Mouse (Mus musculus) cortical plate, adult 2 months (tissue): ENCODE measurements around the gene Spock1.

Source experiments
- CTCF ChIP-seq: fragments of 200-500 bp; IDR thresholded peaks from 2 replicates; pipeline ENCODE4 v1.5.1; 2011; ENCODE audit warnings: mild to moderate bottlenecking, control low read depth, low read length; ENCODE audit not compliant: insufficient read depth; ENCODE audit errors: extremely low read depth
- POLR2A ChIP-seq: fragments of 200-500 bp; IDR thresholded peaks from 2 replicates; pipeline ENCODE4 v1.6.1; 2011; ENCODE audit warnings: mild to moderate bottlenecking, low read length, control low read depth; ENCODE audit not compliant: insufficient read depth; ENCODE audit errors: extremely low read depth

GRCm38 (mm10) chr13:57484426-57485168 lies 423.5 kb downstream of the Spock1 start:
- TF ChIP-seq CTCF (no peak), POLR2A (no peak)
